ENCODE assay signal across 8 mouse cellular contexts in the genomic region with DNA sequence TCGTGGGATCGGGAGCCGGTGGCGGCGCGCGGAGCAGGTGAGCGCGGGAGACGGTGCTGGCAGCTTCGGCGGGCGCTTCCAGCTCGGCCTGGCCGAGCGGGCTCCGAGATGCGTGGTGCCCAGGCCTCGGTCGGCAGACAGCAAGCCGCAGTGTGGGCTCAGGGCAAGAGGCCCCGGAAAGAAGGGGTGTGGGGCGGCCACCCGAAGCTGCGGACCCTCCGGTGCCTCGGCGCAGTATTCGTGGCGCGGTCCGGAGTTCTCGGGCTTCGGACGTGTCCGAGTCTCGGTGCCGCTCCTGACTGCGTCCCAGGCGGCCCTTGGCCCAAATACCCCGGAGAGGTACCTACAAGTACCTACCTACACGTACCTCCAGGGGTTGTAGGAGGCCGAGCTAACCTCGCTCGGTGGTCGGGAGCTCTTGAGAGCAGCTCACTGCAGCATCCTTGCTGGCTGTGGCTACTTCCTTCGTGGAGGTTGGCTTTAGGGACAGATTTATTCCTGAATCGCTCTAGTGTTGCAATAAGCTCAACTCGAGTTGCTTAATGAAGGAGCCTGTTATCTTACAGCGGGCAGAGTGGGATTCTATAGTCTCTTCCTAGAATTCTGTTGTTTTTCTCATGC. TPM values are rescaled to one million over a fixed set of nuclear protein-coding genes. Genes with fewer than 3 reads are reported as not detected.
DNase-seq lines count a peak whose midpoint lies in the region; ATAC-seq and TF ChIP-seq lines count a peak whose summit lies in the region.

No protein-coding gene starts in this region.

- 0 out of 2 replicates have a peak, but pooled peaks cover 6% of the 10 kb centered on the region for H3K27me3 ChIP-seq in hindbrain, postnatal 0 days (ENCODE audit: insufficient read depth, low read length)
- peaks cover 14% of the 10 kb centered on the region for H3K27me3 ChIP-seq in midbrain, embryonic 13.5 days

- peak overlapping the region; percentile 74 for H3K27ac ChIP-seq in hindbrain, postnatal 0 days
- H3K27ac ChIP-seq in midbrain, embryonic 13.5 days = peak overlapping the region; percentile 80

- WGBS in hindbrain, postnatal 0 days = under 1% methylated on average over 50 of the region's 50 CpGs
- WGBS in midbrain, embryonic 13.5 days = under 1% methylated on average over 49 of the region's 50 CpGs

- H3K36me3 ChIP-seq in hindbrain, postnatal 0 days (ENCODE audit: insufficient read depth, low read length) = no peaks in the 10 kb centered on the region
- no peaks in the 10 kb centered on the region for H3K36me3 ChIP-seq in midbrain, embryonic 13.5 days

- 0 out of 2 replicates have a peak, but pooled peaks cover 6% of the 10 kb centered on the region for H3K4me1 ChIP-seq in hindbrain, postnatal 0 days (ENCODE audit: insufficient read depth, low read length)
- H3K4me1 ChIP-seq in midbrain, embryonic 13.5 days (replicated peaks) = peaks cover 15% of the 10 kb centered on the region

- DNase-seq in frontal cortex, postnatal 14 days (ENCODE audit: low spot score in 2 of 2) = no peak
- peak; percentile 32 for DNase-seq in urinary bladder, postnatal 25 days (ENCODE audit: low spot score)
- no peak for DNase-seq in urinary bladder, postnatal 14 days (ENCODE audit: low spot score)
- peak; percentile 38 for DNase-seq in hindbrain, postnatal 0 days (ENCODE audit: low spot score)
- no peak for DNase-seq in Muller cell, postnatal 12 days (ENCODE audit: inconsistent ontology term)
- DNase-seq in MN1 (ENCODE audit: low spot score) = no peak

- peak overlapping the region; percentile 90 for H3K4me3 ChIP-seq in hindbrain, postnatal 0 days (ENCODE audit: low read length)
- peak overlapping the region; percentile 81 for H3K4me3 ChIP-seq in midbrain, embryonic 13.5 days (replicated peaks)

- no peak for TF ChIP-seq CTCF in hindbrain, postnatal 0 days (IDR thresholded peaks at IDR 0.05; ENCODE audit: low read depth)

- H3K9ac ChIP-seq in hindbrain, postnatal 0 days (replicated peaks; ENCODE audit: low read length) = peak overlapping the region; percentile 80
- peak overlapping the region; percentile 84 for H3K9ac ChIP-seq in midbrain, embryonic 13.5 days (replicated peaks)

- peak; percentile 44 for ATAC-seq in frontal cortex, adult (ENCODE audit: low TSS enrichment)
- peak; percentile 52 for ATAC-seq in hindbrain, postnatal 0 days
- peak; percentile 90 for ATAC-seq in midbrain, embryonic 13.5 days

- peak overlapping the region; percentile 78 for H3K4me2 ChIP-seq in hindbrain, postnatal 0 days (ENCODE audit: low read depth, low read length)
- peak overlapping the region; percentile 73 for H3K4me2 ChIP-seq in midbrain, embryonic 13.5 days (replicated peaks)

- no peaks in the 10 kb centered on the region for H3K9me3 ChIP-seq in hindbrain, postnatal 0 days (ENCODE audit: low read length)
- H3K9me3 ChIP-seq in midbrain, embryonic 13.5 days = no peaks in the 10 kb centered on the region

RNA-seq across cellular contexts. Expression of a gene that starts 0.4 kb away (rescaled TPM):
- total RNA-seq in hindbrain, postnatal 0 days (2014; rRNA removed) = 31.3 and 32.1 TPM in 2 replicates
- 116 and 123 TPM in 2 replicates for polyA plus RNA-seq in hindbrain, postnatal 0 days (2015; fragmentation: Nextera tagmentation; extraction: Ambion mirVana)
- 105 and 107 TPM in 2 replicates for polyA plus RNA-seq in midbrain, embryonic 13.5 days (2015; fragmentation: Nextera tagmentation; extraction: Ambion mirVana)

RNA-seq across cellular contexts. Expression of a gene that starts 31.5 kb away (rescaled TPM):
- 0.04 and 0.05 TPM in 2 replicates for total RNA-seq in hindbrain, postnatal 0 days (2014; rRNA removed)
- polyA plus RNA-seq in hindbrain, postnatal 0 days (2015; fragmentation: Nextera tagmentation; extraction: Ambion mirVana) = 0.28 and 0.57 TPM in 2 replicates
- polyA plus RNA-seq in midbrain, embryonic 13.5 days (2015; fragmentation: Nextera tagmentation; extraction: Ambion mirVana) = 0.54 and 0.75 TPM in 2 replicates

RNA-seq across cellular contexts. Expression of a gene that starts 48.9 kb away (rescaled TPM):
- not detected in 2 replicates for total RNA-seq in hindbrain, postnatal 0 days (2014; rRNA removed)
- polyA plus RNA-seq in hindbrain, postnatal 0 days (2015; fragmentation: Nextera tagmentation; extraction: Ambion mirVana) = 0.09 and 0.15 TPM in 2 replicates
- polyA plus RNA-seq in midbrain, embryonic 13.5 days (2015; fragmentation: Nextera tagmentation; extraction: Ambion mirVana) = 0.09 and 0.26 TPM in 2 replicates

Comparison
In these comparisons a context has a peak if more than half of its experiments do, and no peak if none do; other contexts are left out.
1. DNase-seq: peak in urinary bladder, postnatal 25 days (single experiment) and hindbrain, postnatal 0 days (single experiment); none in frontal cortex, postnatal 14 days (0 of 2), urinary bladder, postnatal 14 days (single experiment), Muller cell, postnatal 12 days (single experiment) and MN1 (single experiment).
2. Peak in every context shown above with its lines, with median percentiles within 50 percentile points of each other: ATAC-seq.